Mouse (Mus musculus) frontal cortex, adult (tissue): Measurements from ENCODE around the gene Foxp3.
A peak's percentile ranks its signal among the peaks of the same experiment; 100 is the strongest.

Experiments
- ATAC-seq: cut with Nextera tagmentation; 2 replicates; pipeline ENCODE4 v1.9.2; 2017; ENCODE audit warnings: mild to moderate bottlenecking, moderate library complexity, mixed read lengths; ENCODE audit not compliant: low TSS enrichment

The Foxp3 gene

DNA sequence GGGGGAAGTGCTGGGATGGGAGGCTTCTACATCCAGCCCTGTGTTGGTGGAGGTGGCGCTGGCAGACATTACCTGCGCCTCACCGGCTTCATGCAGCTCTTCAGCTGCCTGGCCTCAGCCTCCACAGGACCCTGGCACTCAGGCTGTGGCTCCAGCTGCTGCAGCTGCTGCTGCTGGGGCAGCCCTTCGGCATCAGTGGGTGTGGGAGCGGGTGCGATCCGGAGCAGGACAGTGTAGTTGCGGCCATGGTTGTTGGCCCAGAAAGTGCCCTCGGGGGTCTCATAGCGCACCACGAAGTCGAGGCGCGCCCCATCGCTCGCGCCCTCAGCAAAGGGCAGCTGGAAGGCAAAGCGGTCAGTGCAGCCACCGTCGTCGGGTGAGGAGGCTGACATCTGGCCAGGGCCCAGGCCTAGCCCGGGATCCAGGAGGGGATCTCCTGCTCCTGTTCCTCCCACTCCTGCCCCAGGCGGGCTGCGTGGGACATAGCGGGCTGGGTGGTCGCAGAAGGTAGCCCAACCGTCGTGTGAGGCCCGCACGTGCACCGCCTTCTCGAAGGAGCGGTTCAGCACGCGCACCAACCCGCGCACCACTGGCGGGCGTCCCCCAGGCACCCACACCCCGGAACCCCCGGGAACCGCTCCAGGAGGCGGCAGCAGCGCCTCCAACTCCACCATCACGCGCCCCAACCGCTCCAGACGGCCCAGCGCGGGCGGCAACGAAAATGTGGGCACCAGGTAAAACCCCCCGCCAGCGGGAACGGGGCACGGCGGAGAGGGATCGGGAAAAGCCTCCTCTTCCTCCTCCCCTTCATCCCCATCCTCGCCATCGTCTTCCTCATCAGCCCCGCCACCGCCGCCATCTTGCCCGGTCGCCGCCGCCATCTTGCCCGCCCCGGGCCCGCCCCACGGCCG lies at the start of gene Foxp3:
Gene Foxp3 (plus strand): TSS at position 469 of the 911 bp plus-strand sequence.
- ATAC-seq: peak; percentile 34

DNA sequence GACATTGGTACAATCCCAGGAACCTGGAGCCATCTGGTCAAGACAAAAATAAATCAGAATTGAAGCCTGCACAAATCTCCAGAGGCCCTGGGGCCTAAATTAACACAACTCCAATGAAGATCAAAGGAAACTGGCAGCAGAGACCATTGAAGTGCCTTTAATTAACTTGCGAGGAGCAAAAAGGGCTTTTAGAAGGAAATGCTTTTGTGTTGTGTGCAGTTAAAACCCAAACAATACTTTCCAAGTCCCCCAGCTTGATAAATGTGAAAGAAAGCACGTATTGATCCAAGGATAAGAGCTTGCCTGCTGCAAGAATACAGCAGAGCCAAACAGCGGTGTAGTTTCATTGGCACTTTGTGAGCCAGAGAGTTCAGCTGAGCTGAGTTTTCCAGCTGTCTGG lies 48.5 kb upstream of the Foxp3 start:
- ATAC-seq: no peak

DNA sequence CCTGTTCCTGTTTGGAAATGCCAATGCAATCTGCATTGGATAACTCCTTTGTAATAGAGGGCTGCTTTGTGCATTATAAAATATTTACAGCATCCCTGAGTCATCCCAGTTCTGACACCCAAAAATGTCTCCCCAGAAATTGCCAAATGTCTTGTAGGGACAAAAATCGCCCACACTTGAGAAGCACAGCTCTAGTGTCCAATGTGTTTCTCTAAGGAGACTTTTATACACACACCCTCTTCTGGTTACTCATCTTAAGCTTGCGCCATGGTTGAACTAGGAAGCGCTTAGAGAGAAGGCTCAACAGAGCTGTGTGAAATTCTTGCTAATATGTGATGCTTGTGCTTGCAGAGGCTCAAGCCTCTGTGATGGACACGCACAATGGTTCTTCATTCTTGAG lies 20.0 kb upstream of the Foxp3 start:
- ATAC-seq: peak; percentile 88

DNA sequence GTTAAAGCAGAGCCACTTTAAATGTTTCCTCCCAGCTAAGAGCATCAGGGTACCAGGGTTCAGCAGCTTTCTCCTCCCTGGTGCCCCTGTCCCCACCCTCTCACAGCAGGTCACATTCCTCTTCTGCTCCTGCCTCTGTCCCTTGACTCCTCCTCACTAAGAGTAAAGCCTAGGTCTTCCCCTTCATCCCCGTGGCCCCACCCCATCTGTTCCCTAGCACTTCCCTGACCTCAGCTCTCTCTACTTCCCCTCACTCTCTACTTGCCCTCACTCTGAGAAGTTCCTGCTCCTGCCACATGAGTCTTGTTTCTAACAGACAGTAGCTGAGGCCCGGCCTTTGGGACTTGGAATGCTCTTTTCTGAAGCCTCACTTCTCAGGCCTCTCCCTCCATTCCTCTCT lies 10.4 kb upstream of the Foxp3 start:
- no peak for ATAC-seq

GRCm38 (mm10) chrX:7566352-7566751 lies 7.1 kb upstream of the Foxp3 start:
- ATAC-seq: no peak

GRCm38 (mm10) chrX:7567491-7567890 lies 6.0 kb upstream of the Foxp3 start:
- ATAC-seq: no peak

- ATAC-seq: no peak
These were observed 2.8 kb upstream of the Foxp3 start for GRCm38 (mm10) chrX:7570481-7571175.

DNA sequence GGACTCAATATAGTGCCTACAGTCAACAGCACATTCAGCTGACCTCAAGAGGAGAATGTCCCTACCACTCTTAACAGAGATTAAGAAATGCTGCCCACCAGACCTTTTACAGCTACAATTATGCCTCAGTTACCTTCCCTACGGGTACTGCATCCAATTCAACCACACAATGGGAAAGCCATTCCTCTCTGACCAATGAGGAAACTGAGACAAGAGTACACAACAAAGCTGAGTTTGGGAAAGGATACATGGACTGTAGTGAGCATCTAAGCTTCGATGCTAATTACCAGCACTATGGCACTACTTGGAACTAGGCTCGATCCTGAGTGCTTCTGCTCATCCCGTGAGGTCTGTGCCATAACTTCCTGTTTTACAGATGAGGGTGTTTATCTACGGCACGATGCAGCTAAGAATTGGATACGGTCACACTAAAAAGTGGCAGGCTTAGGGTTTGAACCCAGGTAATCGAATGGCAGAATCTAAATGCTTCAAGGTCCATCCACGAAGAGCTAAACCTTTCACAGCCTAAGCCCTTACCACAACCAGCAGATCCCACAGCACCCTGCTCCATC lies 1.8 kb upstream of the Foxp3 start:
- no peak for ATAC-seq

DNA sequence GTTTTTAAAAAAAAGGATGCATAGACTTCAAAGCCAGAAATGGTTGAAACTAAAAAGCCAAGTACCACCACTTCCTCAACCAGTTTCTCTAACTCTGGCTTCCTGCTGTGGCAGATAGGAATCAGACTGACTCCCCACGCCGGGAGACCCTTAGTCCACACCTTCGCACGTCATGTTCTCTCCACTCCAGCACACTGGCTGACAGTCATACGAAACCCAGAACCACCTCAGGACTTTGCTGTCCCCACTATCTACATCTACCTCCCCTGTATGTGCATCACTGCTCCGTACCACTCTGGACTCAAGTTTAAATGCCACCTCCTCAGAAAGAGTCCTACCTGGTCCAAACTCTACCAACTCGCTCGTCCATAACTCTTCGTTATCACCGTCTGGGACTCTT lies 978 bp upstream of the Foxp3 start:
- ATAC-seq: no peak

- peak; percentile 87 for ATAC-seq
These were observed 842 bp downstream of the Foxp3 start, which contains the start of gene Ppp1r3f for GRCm38 (mm10) chrX:7574087-7574884. TSS of gene Ppp1r3f (minus strand) at chrX:7574283.

DNA sequence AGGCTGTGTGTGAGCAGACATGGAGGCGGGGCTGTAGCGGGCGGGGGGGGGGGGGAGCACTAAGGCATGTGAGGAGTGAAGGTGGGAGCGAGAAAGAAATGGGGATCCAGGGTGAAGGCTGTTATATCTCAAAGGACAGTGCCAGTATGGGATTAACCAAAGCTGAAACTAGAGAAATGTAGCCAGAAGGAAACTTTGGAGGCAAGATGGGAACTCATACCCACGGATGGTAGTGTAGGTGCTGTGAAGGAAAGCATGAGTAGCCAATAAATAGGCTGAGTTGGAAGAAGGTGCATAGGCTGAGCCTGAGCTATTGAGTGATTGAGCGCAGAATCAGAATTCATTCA lies 1.4 kb downstream of the Foxp3 start:
- peak; percentile 5; the same call in 1 of the 2 replicates for ATAC-seq

GRCm38 (mm10) chrX:7581151-7581550 lies 7.7 kb downstream of the Foxp3 start:
- ATAC-seq: peak; percentile 74

GRCm38 (mm10) chrX:7583881-7584280 lies 10.4 kb downstream of the Foxp3 start:
- no peak for ATAC-seq

DNA sequence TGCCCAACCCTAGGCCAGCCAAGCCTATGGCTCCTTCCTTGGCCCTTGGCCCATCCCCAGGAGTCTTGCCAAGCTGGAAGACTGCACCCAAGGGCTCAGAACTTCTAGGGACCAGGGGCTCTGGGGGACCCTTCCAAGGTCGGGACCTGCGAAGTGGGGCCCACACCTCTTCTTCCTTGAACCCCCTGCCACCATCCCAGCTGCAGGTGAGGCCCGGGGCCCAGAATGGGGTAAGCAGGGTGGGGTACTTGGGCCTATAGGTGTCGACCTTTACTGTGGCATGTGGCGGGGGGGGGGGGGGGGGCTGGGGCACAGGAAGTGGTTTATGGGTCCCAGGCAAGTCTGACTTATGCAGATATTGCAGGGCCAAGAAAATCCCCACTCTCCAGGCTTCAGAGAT lies 12.9 kb downstream of the Foxp3 start:
- ATAC-seq: no peak

GRCm38 (mm10) chrX:7595371-7595770 lies 21.9 kb downstream of the Foxp3 start:
- peak; percentile 41; the same call in 1 of the 2 replicates for ATAC-seq

DNA sequence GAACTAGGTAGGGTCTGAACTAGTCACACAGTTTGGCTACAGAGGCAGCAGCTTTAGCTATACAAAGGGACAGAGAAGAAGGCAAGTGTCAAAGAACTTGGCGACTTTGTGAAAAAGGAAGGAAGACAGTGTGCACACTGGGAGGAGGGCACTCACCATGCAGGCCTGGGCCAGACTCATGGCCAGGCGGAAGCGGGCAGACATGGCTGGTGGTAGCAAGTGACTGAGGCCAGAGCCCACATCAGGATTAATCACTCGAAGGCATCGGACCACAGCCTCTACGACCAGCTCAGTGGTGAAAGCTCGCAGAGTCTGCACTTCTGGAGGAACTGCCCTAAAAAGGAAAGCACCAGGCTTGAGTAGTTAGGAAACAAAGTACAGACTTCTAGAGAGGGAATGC lies 30.6 kb downstream of the Foxp3 start:
- no peak for ATAC-seq

GRCm38 (mm10) chrX:7604879-7605574 lies 31.6 kb downstream of the Foxp3 start, which contains the start of gene Ccdc22:
TSS of gene Ccdc22 (minus strand) at chrX:7605517.
- ATAC-seq: peak; percentile 90

GRCm38 (mm10) chrX:7605575-7605941 lies 32.1 kb downstream of the Foxp3 start:
- ATAC-seq: peak; percentile 10

DNA sequence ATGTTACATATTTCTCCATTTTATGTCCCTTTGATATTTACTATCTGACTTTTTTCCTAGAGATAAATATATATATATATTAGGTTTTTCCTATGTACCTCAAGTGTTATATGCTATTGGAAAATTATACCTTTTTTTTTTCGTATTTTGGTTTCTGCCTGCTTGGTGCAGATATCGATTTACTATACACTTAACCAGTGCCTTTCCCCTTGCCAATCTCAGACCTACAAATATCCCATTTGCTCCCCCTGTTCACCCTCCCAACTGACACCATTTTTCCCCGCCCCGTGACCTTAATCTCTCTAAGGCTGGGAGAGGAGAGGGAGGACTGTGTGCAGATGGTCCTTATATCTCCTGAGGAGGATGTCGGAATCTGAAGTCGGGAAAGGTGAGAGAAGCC lies 33.3 kb downstream of the Foxp3 start, which contains the start of gene Cacna1f:
Gene Cacna1f (plus strand): TSS at position 301 of the 400 bp plus-strand sequence.
- ATAC-seq: no peak

DNA sequence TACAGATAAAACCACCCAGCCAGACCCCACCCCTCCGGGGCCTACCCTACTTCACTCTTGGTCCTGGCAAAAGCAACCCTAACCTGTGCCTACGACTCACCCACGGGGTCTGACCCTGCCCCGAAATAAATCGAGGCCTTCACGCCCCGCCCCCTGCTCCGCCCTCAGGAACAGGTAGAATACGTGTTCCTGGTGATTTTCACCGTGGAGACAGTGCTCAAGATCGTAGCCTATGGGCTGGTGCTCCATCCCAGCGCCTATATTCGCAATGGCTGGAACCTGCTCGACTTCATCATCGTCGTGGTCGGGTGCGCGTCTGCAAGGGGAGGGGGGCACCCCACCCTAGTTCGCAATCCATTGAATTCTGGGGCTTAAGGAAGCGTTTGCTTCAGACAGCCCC lies 36.6 kb downstream of the Foxp3 start:
- ATAC-seq: peak; percentile 16; the same call in 1 of the 2 replicates
